Mouse (Mus musculus) urinary bladder, postnatal 4 days (tissue): ENCODE results near the gene Mt1.

ENCODE experiments used
- DNase-seq, 2 experiments: peaks; one replicate each; pipeline ENCODE4 v3.0.0; 2021 to 2022; ENCODE audit warnings: low spot score in 2 of 2

Mt1 gene

DNA sequence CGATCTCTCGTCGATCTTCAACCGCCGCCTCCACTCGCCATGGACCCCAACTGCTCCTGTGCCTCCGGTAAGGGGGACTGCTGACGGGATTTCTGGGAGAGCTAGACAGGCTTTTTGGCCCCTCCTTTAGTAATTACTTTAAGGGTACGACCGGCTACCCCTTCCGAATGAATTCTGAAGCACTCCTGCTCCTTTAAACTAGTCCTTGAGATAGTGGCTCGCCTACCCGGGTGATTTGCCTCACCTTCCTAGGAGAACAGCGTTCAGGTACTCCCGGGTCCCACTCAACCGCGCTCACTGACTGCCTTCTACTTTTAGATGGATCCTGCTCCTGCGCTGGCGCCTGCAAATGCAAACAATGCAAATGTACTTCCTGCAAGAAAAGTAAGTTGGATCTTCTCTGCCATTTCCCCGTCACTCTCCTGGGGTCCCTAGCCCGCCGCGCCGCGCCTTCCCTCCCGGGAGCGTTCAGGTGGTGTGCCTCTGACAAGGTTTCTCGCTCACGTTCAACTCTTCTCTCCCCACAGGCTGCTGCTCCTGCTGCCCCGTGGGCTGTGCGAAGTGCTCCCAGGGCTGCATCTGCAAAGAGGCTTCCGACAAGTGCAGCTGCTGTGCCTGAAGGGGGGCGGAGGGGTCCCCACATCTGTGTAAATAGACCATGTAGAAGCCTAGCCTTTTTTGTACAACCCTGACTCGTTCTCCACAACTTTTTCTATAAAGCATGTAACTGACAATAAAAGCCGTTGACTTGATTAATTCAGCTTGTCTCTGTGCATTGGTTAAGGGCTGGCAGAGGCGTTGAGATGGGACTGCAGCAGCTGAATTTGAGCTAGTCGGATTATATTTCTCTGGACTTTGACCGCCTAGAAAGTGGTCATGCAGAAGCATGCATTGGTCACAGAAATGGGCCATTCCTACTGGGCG is 5.8 kb upstream of the Mt1 start:
- no peak for DNase-seq

DNA sequence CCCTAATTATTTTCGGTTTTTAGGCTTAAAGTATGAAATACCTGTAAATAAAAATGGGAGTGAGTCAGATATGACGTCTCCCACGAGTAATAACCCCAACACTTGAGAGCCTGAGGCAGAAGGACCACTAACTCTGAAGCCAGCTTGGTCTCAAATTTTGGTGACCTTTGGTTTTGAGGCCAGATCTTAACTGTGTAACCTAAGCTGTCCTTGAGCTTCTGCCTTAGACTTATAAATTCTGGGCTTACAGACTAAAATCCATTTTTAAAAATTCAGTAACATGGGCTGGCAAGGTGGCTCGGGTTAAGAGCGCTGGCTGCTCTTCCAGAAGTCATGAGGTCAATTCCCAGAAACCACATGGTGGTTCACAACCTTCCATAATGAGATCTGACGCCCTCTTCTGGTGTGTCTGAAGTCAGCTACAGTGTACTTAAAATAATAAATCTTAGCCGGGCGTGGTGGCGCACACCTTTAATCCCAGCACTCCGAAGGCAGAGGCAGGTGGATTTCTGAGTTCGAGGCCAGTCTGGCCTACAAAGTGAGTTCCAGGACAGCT is 5.0 kb upstream of the Mt1 start:
- no peak for DNase-seq

GRCm38 (mm10) chr8:94174619-94175213 is 4.2 kb upstream of the Mt1 start:
- no peak for DNase-seq

GRCm38 (mm10) chr8:94177716-94178390 is 1.0 kb upstream of the Mt1 start:
- no peak for DNase-seq

DNA sequence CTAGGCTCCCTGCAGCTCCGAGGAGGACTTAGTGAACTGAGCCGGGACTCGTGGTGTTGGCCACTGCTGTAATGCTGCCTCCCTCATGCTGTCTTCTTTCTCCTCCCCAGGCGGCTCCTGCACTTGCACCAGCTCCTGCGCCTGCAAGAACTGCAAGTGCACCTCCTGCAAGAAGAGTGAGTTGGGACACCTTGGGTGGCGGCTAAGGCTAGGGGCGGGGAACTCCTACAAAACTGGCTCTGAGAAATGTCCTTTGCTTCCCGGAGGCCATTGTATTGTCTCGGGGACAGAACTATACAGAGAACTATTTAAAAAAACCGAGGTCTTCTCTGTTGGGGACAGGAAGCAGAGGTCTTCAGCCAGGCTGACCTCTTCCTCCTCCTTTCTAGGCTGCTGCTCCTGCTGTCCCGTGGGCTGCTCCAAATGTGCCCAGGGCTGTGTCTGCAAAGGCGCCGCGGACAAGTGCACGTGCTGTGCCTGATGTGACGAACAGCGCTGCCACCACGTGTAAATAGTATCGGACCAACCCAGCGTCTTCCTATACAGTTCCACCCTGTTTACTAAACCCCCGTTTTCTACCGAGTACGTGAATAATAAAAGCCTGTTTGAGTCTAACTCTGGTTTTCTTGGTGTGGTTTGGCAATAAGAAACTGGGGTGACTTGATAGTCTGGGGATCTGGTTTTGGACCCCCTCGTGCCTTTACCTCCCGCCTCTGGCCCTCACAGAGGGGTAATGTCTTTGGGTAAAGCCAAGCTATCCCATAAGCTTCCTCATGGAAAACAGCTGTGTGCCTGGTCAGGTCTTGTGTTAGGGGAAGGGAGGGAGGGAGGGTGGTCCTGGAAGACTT is 1.1 kb downstream of the Mt1 start:
- DNase-seq = no peak

GRCm38 (mm10) chr8:94180561-94180908 is 1.7 kb downstream of the Mt1 start:
- no peak for DNase-seq

DNA sequence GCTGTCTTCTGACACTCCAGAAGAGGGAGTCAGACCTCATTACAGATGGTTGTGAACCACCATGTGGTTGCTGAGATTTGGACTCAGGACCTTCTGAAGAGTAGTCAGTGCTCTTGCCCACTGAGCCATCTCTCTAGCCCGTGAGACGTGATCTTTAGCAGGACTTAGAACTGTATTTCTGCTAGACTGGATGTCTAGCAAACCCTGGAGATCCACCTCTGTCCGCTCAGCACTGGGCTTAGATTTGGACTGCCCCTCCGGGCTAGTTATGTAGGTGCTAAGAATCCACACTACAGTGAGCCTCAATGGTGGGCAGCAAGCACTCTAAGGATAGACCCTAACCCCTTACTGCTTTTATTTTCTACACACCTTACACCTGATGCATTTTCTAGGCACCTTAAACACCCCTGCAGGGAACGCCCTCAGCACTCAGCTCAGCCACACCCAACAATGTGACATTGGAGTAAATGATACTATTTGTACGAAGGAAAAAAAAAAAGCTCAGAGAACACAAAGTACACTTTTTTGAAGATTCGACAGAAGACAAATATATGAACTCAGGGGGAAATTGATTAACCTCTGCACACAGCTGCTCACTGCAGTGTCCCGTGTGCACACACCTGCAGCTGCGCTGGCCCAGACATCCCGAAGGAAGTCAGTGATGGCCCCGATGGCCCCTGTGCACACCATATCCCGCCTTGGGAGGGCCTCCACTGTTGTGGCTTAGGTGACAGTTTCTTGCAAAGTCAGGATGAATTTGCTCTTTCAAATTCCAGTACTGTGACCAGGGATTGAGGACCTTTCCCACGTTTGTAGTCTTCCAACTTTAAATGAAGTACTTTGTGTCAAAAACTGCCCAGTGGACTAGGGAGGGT is 3.4 kb downstream of the Mt1 start:
- DNase-seq = no peak

DNA sequence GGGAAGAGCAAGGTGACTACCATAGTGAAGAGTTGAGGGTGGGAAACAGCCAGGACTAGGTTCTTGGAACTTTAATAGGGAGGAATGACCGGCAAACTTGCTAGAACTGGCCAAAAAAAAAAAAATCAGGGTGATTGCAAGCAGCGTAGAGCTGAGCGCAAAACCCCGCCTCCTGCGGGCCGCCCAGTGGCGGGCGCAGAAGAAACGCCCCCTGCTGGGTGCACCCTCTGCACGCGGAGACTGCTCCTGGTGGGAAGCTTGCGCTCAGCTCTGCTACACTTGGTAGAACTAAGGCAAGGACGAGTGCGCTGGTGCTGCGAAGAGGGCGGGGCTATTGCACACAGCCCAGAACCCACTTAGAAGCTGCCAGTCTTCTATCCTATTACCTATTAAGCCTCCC is 4.2 kb downstream of the Mt1 start:
- DNase-seq = peak; percentile 77

GRCm38 (mm10) chr8:94184357-94184843 is 5.5 kb downstream of the Mt1 start:
- no peak for DNase-seq

DNA sequence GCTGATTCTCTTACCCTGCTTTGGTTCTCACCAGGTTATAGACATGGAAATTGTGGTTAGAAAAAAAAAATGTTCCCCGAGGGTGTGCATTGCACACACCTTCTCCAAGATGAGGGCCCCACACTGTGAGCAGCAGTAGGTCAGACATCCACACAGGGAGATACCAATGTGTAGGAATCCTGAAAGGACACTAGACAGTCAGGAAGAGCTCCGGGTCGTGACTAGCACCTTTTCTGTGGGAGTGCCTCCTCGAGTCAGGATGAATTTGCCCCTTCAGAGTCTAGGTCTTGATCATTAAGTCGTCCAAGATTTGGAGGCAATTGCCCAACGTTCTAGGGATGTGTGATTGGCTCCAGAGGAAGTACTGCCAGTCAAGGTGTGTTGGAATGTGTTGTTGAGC is 6.9 kb downstream of the Mt1 start:
- DNase-seq = no peak

GRCm38 (mm10) chr8:94186542-94186941 is 7.7 kb downstream of the Mt1 start:
- peak; percentile 70 to 82 for DNase-seq

DNA sequence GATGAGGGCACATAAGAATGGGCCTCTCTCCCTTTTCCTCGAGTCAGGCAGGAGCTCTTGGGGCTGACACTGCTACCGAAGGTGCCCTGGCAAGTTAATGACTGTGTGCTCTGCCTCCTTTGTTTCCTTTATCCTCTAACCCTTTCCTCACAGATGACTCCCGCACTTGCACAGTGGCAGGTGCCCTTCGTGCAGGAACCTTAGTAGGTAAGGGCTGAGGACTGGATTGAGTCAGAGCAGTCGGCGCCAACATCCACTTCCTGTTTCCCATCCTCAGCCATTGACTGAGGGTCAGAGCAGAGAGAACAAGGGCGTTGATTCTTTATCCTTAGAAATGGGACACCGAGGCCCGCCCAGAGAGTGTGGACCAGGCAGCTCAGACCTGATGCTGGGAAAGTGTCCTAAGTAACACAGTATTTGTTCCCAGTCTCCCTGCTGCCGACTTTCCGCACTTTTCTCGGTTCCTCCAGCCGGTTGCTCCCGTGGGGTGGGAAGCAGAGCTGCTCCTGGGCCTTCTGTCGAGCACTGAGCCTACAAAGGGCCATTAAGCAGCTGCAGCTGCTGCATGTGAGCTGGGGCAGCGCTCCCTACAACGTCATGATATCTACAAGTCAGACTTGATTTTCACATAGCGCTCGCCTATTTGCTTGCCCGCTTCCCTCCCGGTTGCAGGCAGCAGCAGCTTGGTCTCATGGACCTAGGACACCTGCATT is 8.6 kb downstream of the Mt1 start:
- DNase-seq = no peak

DNA sequence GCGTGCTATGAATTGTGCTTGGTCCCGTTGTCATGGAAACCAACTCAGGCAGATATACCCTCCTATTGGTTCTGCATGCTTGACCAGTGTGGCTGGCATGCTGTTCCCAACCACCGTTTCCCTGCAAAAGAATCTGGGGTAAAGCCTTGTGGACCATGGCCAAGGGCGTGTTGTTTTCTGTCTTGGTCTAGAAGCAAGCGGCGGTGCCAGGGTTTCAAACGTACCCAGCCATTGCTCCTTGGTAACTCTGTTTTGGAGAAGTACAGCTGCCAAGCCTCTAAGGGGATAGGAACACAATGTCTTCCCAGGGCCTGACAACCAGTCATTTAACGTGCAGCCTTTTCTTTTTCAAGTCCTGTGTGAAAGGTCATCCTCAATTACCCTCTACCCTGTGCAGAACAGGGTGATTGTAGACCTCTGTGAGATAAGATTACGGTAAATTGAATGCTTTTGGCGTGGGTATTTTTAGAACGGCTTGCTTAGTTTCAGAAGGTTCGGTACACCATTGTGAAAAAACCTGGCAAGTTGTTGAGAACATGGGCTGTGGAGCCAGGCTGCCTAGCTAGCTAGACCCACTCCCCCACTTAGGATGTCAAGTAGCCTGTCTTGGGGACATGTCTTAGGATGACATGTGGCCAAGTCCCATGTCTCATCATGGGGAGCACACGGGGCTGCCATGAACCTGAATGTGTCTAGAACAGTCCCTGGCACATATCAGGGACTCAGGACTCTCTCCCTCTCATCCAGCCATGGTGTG is 10.6 kb downstream of the Mt1 start:
- DNase-seq = no peak

DNA sequence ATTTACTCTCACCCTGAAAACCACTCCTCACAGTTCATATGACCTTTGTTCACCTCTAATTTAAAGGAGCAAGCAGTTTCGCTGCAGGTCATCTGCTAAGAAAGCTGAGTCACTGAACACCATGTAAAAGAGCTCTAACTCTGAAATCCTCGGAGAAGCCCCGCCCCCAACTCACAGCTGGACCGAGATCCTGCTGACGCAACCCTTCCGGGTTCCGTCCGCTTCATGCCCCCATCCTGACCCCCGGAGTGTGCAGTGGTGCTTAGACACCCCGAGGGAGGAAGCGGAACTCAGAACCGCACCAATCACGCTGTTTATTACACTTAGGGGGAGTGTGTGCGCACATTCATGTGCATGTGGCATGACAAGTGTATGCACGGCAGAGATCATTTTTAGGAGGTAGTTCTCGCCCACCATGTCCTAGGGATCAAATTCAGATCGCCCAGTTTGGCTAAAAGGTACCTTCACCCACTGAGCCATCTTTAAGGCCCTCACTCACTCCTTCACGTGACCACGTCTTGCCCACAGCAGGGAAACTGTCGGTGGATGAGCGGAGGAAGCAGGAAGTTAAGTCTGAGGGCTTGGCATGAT is 12.3 kb downstream of the Mt1 start:
- DNase-seq = peak; percentile 58 to 79

DNA sequence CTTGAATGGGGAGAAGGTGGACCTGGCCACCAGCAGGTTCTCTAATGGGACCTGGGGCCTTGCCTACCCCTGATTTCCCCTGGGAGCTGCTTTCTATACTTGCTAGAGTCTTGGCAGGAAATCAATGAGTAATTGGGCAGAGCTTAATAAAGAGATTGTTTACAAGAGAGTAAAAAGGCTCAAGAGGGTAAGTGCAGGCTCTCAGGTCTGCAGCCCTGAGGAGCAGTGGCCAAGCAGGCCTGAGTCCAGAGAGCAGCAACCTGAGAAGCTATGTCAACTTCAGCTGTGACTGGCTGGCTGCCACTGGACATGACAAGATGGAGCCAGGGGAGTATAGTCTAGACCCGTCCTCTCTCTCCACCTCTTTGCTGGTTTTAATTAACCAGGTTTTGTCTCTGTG is 14.0 kb downstream of the Mt1 start:
- DNase-seq = no peak

DNA sequence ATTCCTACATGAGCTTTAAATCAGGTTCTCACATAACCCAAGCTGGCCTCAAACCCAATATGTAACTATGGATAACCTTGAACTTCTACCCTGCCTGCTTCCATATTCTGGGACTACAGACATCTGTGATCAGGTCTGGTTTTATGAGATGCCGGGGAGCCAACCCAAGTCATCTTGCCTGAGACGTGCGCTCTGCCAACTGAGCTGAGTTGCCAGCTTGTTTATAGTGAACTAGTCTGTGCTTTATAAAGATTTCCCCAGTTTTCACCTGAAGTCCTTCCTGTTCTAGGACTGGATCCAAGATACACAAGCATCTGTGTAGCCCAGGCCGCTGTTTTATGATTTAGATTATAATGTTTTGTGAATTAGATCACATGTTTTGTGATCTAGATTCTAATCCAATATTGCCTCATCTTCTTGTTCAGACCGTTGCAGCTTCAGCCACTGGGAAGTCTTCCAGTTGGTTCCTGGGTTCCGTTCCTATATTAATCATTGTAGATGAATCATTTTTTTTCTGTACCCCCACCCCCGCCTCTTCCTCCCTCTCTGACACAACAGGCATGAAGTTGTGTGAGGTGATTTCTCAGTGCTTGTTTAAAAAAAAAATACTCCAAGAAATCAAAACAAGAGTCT is 15.8 kb downstream of the Mt1 start:
- no peak for DNase-seq

- DNase-seq = no peak
Observed at GRCm38 (mm10) chr8:94199202-94199869, 20.5 kb downstream of the Mt1 start.

DNA sequence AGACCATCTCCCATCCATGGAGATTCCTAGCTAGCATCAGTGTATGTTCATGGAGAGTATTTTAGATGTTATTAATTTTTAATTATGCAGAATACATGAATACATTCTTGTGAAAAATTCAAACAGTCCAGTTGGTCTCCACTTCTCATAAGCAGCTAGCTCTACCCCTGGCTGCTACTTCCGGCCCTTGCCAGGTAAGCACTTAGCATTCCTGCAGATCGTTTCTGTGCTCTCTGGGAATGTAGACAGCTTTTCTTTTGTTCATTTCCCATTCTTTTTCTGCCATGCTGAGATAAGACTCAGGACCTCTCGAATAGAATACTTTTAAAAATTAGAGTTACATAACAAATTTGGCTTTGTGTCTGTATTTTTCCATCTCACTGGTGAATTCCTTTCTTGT is 25.2 kb downstream of the Mt1 start:
- DNase-seq = no peak
